Mouse (Mus musculus): Measurements from ENCODE around the gene Setx. TPM values are rescaled to one million over a fixed set of nuclear protein-coding genes. Genes with fewer than 3 reads are reported as not detected.

The Setx gene
- polyA plus RNA-seq, 1 experiment = 4.7 TPM

DNA sequence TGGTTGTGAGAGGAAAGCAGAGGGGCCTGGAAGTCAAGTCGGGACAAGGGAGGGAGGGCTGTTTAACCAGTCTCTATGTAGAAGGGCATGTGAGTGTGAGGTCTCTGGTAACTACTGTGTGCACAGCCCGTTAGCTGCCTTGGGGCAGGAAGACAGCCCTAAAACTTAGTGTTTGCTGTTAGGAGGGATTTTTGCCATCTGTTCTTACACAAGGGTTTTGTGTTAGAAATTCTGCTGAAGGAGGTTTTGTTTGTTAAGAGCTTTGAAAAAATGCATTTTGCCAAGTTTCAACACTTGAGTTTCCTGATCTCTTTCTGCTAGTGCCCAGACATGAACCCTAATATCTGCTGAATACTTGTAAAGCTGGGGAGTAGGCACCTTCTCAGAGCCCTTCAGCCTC is 57.1 kb downstream of the Setx start:
- Histone ChIP-seq H3K79me2 (ENCODE audit: control insufficient read depth, insufficient read depth) (no peaks in the 10 kb centered on the region), H3K4me2 (ENCODE audit: low read depth) (no peak overlapping the region), H3K27me3 (ENCODE audit: control insufficient read depth, insufficient read depth, insufficient read length) (no peaks in the 10 kb centered on the region), H3ac (ENCODE audit: control insufficient read depth, insufficient read length) (no peak overlapping the region), H3K36me3 (ENCODE audit: control insufficient read depth, insufficient read depth) (peaks cover 36% of the 10 kb centered on the region), H3K4me3 (no peak overlapping the region)
- TF ChIP-seq CEBPB (IDR thresholded peaks at IDR 0.05; ENCODE audit: insufficient read depth, poor library complexity, severe bottlenecking) (no peak), POLR2A (IDR thresholded peaks at IDR 0.05; ENCODE audit: insufficient read length, low read depth) (no peak), MAX (IDR thresholded peaks at IDR 0.05; ENCODE audit: low read depth) (no peak), USF1 (IDR thresholded peaks at IDR 0.05; ENCODE audit: low read depth) (no peak), MYOD1 (IDR thresholded peaks at IDR 0.05; ENCODE audit: control insufficient read depth in 1 of 3, insufficient read length in 2 of 3, low read depth in 2 of 3) (no peak), POLR2AphosphoS2 (IDR thresholded peaks at IDR 0.05; ENCODE audit: insufficient read length, low read depth) (no peak), MYOG (IDR thresholded peaks at IDR 0.05; ENCODE audit: control insufficient read depth in 1 of 3, insufficient read depth in 1 of 3, insufficient read length in 2 of 3, low read depth in 2 of 3) (no peak), SRF (IDR thresholded peaks at IDR 0.05; ENCODE audit: control insufficient read depth, insufficient read length, low read depth) (no peak), E2F4 (IDR thresholded peaks at IDR 0.05; ENCODE audit: insufficient read depth) (no peak), TCF12 (IDR thresholded peaks at IDR 0.05; ENCODE audit: insufficient read depth, poor library complexity, severe bottlenecking) (no peak), REST (IDR thresholded peaks at IDR 0.05; ENCODE audit: insufficient read depth, insufficient read length) (no peak), TCF3 (IDR thresholded peaks at IDR 0.05; ENCODE audit: insufficient read length, low read depth) (no peak)

DNA sequence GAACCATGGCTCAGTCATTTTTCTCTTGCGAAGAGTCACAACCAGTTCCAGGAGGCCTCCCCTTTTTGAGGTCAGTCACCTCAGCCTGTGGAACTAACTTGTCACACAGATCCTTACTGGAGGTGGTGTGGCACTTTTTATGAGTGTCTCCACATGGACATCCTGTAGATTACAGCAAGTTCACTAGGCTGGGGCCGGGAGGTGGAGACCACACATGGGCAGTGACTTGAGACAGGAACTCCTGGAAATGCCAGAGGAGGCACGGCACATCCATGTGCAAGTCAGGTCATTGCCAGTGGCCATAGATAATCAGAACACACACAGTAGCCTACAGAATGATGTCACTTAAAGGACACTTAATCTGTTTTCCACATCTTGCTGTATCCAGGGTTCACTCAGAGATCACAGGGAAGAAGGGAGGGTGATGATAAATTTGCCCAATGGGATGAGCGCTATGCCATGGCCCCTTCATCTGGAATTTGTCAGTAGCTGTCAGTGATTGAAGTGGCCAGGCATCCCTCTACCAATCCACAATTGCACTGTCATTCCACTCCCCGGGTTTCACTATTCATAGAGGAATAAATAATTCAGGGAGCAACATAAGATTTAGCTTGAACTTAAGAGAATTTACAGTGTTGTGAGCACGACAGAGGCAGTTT is 59.4 kb downstream of the Setx start:
- H3K36me3 ChIP-seq (ENCODE audit: control insufficient read depth, insufficient read depth) = peaks cover 25% of the 10 kb centered on the region
- no peak overlapping the region for H3K4me2 ChIP-seq (ENCODE audit: low read depth)
- H3K79me2 ChIP-seq (ENCODE audit: control insufficient read depth, insufficient read depth) = no peaks in the 10 kb centered on the region
- no peak overlapping the region for H3ac ChIP-seq (ENCODE audit: control insufficient read depth, insufficient read length)
- H3K27me3 ChIP-seq (ENCODE audit: control insufficient read depth, insufficient read depth, insufficient read length) = no peaks in the 10 kb centered on the region
- no peak for TF ChIP-seq REST (IDR thresholded peaks at IDR 0.05; ENCODE audit: insufficient read depth, insufficient read length)
- no peak for TF ChIP-seq POLR2A (IDR thresholded peaks at IDR 0.05; ENCODE audit: insufficient read length, low read depth)
- TF ChIP-seq E2F4 (IDR thresholded peaks at IDR 0.05; ENCODE audit: insufficient read depth) = no peak
- no peak for TF ChIP-seq SRF (IDR thresholded peaks at IDR 0.05; ENCODE audit: control insufficient read depth, insufficient read length, low read depth)
- no peak for TF ChIP-seq MAX (IDR thresholded peaks at IDR 0.05; ENCODE audit: low read depth)
- no peak for TF ChIP-seq POLR2AphosphoS2 (IDR thresholded peaks at IDR 0.05; ENCODE audit: insufficient read length, low read depth)
- TF ChIP-seq MYOG (IDR thresholded peaks at IDR 0.05; ENCODE audit: control insufficient read depth in 1 of 3, insufficient read depth in 1 of 3, insufficient read length in 2 of 3, low read depth in 2 of 3) = no peak
- no peak for TF ChIP-seq MYOD1 (IDR thresholded peaks at IDR 0.05; ENCODE audit: control insufficient read depth in 1 of 3, insufficient read length in 2 of 3, low read depth in 2 of 3)
- TF ChIP-seq CEBPB (IDR thresholded peaks at IDR 0.05; ENCODE audit: insufficient read depth, poor library complexity, severe bottlenecking) = no peak
- TF ChIP-seq USF1 (IDR thresholded peaks at IDR 0.05; ENCODE audit: low read depth) = no peak
- TF ChIP-seq TCF12 (IDR thresholded peaks at IDR 0.05; ENCODE audit: insufficient read depth, poor library complexity, severe bottlenecking) = no peak
- no peak for TF ChIP-seq TCF3 (IDR thresholded peaks at IDR 0.05; ENCODE audit: insufficient read length, low read depth)
- no peak overlapping the region for H3K4me3 ChIP-seq

DNA sequence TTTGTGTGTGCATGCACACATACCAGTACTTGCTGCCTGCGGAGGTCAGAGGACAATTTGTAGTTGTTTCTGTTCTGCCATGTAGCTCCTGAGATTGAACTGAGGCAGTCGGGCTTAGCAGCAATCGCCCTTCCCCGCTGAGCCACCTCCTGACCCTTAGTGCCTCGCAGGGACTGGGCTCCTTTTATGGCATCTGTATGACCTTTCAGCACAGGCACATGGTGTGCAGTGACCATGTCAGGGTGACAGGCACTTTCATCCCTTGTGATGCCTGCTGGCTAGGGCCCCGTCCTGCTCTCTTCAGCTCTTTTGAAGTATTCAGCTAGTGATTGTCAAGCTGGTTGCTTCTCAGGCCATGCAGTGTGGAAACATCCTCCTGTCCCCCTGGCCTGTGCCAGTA is 62.2 kb downstream of the Setx start:
- Histone ChIP-seq H3K79me2 (ENCODE audit: control insufficient read depth, insufficient read depth) (no peaks in the 10 kb centered on the region), H3K4me2 (ENCODE audit: low read depth) (no peak overlapping the region), H3ac (ENCODE audit: control insufficient read depth, insufficient read length) (no peak overlapping the region), H3K36me3 (ENCODE audit: control insufficient read depth, insufficient read depth) (peaks cover 8% of the 10 kb centered on the region), H3K4me3 (no peak overlapping the region), H3K27me3 (ENCODE audit: control insufficient read depth, insufficient read depth, insufficient read length) (no peaks in the 10 kb centered on the region)
- TF ChIP-seq MYOG (IDR thresholded peaks at IDR 0.05; ENCODE audit: control insufficient read depth in 1 of 3, insufficient read depth in 1 of 3, insufficient read length in 2 of 3, low read depth in 2 of 3) (no peak), POLR2AphosphoS2 (IDR thresholded peaks at IDR 0.05; ENCODE audit: insufficient read length, low read depth) (no peak), CEBPB (IDR thresholded peaks at IDR 0.05; ENCODE audit: insufficient read depth, poor library complexity, severe bottlenecking) (no peak), E2F4 (IDR thresholded peaks at IDR 0.05; ENCODE audit: insufficient read depth) (no peak), REST (IDR thresholded peaks at IDR 0.05; ENCODE audit: insufficient read depth, insufficient read length) (no peak), TCF12 (IDR thresholded peaks at IDR 0.05; ENCODE audit: insufficient read depth, poor library complexity, severe bottlenecking) (no peak), USF1 (IDR thresholded peaks at IDR 0.05; ENCODE audit: low read depth) (no peak), MYOD1 (IDR thresholded peaks at IDR 0.05; ENCODE audit: control insufficient read depth in 1 of 3, insufficient read length in 2 of 3, low read depth in 2 of 3) (no peak), TCF3 (IDR thresholded peaks at IDR 0.05; ENCODE audit: insufficient read length, low read depth) (no peak), MAX (IDR thresholded peaks at IDR 0.05; ENCODE audit: low read depth) (no peak), SRF (IDR thresholded peaks at IDR 0.05; ENCODE audit: control insufficient read depth, insufficient read length, low read depth) (no peak), POLR2A (IDR thresholded peaks at IDR 0.05; ENCODE audit: insufficient read length, low read depth) (no peak)

DNA sequence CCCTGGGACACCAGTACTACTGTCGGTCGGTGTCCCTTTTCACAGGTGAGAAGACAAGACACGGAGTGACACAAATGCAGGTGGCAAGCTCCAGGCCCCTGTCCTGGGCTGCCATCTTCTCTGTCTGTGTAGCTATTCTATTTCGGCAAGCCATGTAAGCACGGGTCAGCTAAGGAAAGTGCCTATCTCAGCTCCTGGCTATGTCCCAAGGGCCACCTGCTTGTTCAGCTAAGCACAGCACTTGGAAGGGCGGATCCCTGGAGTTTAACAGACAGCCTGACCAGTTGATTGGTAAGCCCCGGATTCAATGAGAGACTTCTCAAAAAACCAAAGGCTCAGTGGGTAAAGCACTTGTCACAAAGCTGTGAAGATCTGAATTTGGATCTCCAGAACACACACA is 66.4 kb downstream of the Setx start:
- H3K4me3 ChIP-seq = no peak overlapping the region

More for the DNA sequence above, 66.4 kb downstream of the Setx start:
- H3K79me2 ChIP-seq (ENCODE audit: control insufficient read depth, insufficient read depth) = no peaks in the 10 kb centered on the region
- H3ac ChIP-seq (ENCODE audit: control insufficient read depth, insufficient read length) = no peak overlapping the region
- no peak for TF ChIP-seq E2F4 (IDR thresholded peaks at IDR 0.05; ENCODE audit: insufficient read depth)
- TF ChIP-seq MAX (IDR thresholded peaks at IDR 0.05; ENCODE audit: low read depth) = no peak
- TF ChIP-seq POLR2A (IDR thresholded peaks at IDR 0.05; ENCODE audit: insufficient read length, low read depth) = no peak
- no peak for TF ChIP-seq CEBPB (IDR thresholded peaks at IDR 0.05; ENCODE audit: insufficient read depth, poor library complexity, severe bottlenecking)
- no peak for TF ChIP-seq TCF12 (IDR thresholded peaks at IDR 0.05; ENCODE audit: insufficient read depth, poor library complexity, severe bottlenecking)
- H3K4me2 ChIP-seq (ENCODE audit: low read depth) = no peak overlapping the region
- H3K36me3 ChIP-seq (ENCODE audit: control insufficient read depth, insufficient read depth) = no peaks in the 10 kb centered on the region
- H3K27me3 ChIP-seq (ENCODE audit: control insufficient read depth, insufficient read depth, insufficient read length) = no peaks in the 10 kb centered on the region
